Mouse (Mus musculus) gastrocnemius, postnatal 14 days (tissue): ENCODE measurements around the gene Klc3. TPM values are rescaled to one million over a fixed set of nuclear protein-coding genes. Genes with fewer than 3 reads are reported as not detected.
A peak's percentile ranks its signal among the peaks of the same experiment; 100 is the strongest.

Source experiments
- DNase-seq: peaks from one replicate; pipeline ENCODE4 v3.0.0; 2021; ENCODE audit warnings: mixed read lengths
- intact Hi-C: fragments of 180-260 bp; cut with DNase I; formaldehyde crosslinking; loops from one replicate; pipeline ENCODE4 v1.15.1; 2025; ENCODE audit warnings: low total_unique reads
- long read RNA-seq, 2 experiments: library from polyadenylated mRNA; stranded (forward); transcript quantifications; one replicate each; pipeline ENCODE4 v2.0.0; 2021
- total RNA-seq, 2 experiments: library from RNA; stranded (reverse); gene quantifications; 2 replicates each; pipeline ENCODE4 v1.2.3; 2021

Gene Klc3
- under 1 TPM in 1 of 2 experiments, not detected in 1; 0.11 TPM for total RNA-seq
- long read RNA-seq, experiment 1 = 0 reads
- long read RNA-seq, experiment 2, partial matches to known transcripts = 0 of 1 reads
- long read RNA-seq, experiment 2, other reads (novel, unspliced or antisense) = 0 of 1 reads

GRCm38 (mm10) chr7:19403731-19404296 is at the start of gene Klc3:
TSS of gene Klc3 (minus strand) at chr7:19404104.
- intact Hi-C loops = no loop called here
- DNase-seq = no peak

DNA sequence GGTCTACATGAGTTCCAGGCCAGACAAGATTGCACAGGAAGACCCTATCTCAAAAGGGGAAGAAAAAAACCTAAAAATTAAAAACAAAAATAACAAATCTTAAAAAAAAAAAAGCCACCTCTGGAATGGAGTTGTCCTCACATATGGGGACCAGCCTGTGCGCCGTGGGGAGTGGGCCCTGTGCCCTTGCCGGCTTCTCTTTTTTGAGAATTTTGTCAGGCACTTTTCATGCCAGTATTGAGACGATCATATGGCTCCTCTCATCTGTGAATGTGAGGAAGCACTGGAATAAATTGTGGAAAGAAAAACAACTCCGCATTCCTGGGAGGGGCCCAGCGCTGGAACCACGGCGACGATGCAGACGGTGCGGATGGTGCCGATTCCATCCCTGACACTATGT is 45.3 kb upstream of the Klc3 start:
- no peak for DNase-seq
- intact Hi-C loops = loop anchor here (5.0 kb wide), 1 partner anchor 52 kb away; no protein-coding TSS in a partner anchor

DNA sequence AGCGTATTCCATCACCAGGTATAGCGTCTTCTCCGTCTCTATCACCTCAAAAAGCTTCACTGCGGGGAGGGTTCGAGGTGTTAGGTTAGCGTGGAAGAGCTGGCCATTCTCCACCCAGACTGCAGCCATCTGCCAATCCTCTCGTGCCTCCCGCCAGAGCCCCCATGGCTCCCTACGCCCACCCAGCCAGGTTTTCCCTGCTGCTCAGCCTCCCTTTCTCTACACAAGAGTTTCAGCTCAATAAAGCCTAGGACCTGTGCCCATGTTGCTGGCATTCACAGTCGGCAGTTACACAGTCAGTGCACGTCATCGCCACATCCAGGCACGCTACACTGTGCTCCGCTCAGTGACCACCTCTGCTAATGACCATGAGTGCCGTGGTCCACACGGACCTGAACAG is 43.8 kb upstream of the Klc3 start:
- no peak for DNase-seq
- intact Hi-C loops = loop anchor here (5.0 kb wide), 1 partner anchor 50 kb away; no protein-coding TSS in a partner anchor

DNA sequence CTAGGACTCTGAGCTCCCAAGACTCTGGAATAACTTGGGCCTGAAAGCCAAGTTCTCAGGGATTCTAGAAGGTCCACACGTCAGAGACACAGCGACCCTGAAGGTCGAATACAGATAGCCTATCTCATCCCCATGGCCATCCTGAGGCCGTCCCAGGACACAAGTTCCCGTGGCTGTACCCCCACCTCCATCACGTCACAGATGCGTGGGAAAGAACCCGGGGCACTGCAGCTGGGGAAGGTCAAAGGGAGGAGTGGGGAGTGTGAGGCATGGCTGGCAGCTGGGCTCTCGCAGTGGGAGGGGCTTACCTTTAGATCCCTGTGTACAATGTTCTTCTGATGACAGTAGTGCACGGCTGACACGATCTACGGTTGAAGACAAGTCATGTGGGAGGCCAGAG is 40.9 kb upstream of the Klc3 start:
- no peak for DNase-seq
- intact Hi-C loops = loop anchor here (5.0 kb wide), 1 partner anchor 48 kb away; no protein-coding TSS in a partner anchor

DNA sequence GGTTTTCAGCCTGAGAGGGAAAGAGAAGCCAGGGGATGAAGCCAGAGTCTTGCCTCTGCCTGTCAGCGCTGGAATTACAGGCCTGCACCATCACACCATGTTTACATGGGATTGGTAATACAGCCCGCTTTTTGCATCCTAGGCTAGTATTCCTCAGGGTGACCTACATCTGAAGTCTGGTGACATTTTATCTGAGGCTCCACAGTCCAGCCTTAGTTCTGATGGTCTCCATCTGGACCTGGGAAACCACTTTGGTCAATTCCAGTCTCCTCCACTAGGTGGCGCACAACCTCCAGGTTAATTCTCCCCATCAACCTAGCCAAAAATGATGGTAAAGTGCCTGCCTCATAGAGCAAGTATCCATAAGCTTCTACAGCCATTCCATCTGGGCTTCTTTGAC is 39.4 kb upstream of the Klc3 start:
- intact Hi-C loops = no loop called here
- peak; percentile 78 for DNase-seq

GRCm38 (mm10) chr7:19441448-19442091 is 37.7 kb upstream of the Klc3 start:
- no peak for DNase-seq
- intact Hi-C loops = no loop called here

GRCm38 (mm10) chr7:19437048-19437447 is 33.1 kb upstream of the Klc3 start:
- intact Hi-C loops = no loop called here
- DNase-seq = no peak

GRCm38 (mm10) chr7:19436276-19436675 is 32.4 kb upstream of the Klc3 start:
- intact Hi-C loops = no loop called here
- no peak for DNase-seq

DNA sequence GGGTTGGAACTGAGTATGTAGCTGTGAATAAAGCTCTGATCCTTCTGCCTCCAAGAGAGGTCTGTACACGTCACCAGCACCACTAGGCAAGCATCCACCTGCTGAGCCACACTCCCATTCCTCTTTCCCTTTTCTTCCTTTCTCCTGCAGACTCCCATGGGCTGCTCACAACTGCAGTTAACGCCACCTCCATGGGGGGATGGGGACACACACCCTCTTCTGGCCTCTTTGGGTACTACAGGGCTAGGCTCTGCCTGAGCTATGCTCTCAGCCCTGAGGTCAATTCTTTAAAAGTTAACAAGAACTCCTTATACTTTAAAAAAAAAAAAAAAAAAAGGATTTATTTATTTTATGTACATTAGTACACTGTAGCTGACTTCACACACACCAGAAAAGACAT is 28.6 kb upstream of the Klc3 start:
- DNase-seq = no peak
- intact Hi-C loops = no loop called here

DNA sequence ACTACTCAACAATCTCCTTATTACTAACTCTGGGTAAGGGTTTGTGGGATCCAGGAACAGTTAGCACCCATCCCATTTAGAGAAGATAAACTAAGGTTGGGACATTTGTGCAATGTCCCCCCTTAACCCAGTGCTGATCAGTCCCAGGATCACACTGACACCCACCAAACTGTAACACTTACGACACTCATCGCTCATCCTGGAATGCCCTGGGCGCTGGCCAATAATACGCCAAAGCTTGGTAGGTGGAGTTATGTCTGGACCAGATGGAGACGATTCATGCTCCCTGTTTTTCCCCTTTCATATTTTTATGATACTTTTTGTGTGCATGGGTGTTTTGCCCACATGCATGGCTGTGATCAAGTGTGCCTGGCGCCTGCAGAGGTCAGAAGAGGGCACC is 26.5 kb upstream of the Klc3 start:
- intact Hi-C loops = no loop called here
- no peak for DNase-seq

GRCm38 (mm10) chr7:19429726-19430125 is 25.8 kb upstream of the Klc3 start:
- intact Hi-C loops = no loop called here
- no peak for DNase-seq

DNA sequence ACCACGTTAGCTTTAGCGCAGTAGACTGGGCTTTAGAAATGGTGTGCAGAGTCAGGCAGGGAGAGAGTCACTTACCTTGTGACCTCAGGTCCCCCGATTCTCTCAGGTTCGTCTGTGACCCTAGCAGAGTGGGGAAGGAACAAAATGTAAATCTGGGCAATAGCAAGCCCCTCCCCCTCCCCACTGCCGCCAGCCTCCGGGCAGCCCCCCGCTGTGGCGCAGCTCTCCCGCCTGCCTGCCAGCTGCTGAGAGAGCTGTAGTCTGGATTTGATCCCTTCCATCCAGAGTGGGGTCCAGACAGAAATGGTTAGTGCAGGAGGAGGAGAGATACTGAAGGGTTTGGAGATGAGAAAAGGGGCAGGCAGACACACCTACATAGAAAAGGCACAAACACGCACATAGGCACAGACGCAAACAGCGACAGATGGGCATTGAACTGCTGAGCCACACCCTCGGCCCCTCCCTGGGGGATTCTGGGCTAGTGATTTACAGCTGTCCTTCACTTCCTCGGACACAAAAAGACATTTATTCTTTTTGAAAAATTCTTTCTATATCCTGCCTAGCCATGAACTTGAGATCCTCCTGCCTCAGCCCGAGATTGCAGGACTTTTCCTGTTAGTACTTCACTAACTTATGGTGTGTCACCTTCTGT is 24.2 kb upstream of the Klc3 start:
- DNase-seq = no peak
- intact Hi-C loops = no loop called here

DNA sequence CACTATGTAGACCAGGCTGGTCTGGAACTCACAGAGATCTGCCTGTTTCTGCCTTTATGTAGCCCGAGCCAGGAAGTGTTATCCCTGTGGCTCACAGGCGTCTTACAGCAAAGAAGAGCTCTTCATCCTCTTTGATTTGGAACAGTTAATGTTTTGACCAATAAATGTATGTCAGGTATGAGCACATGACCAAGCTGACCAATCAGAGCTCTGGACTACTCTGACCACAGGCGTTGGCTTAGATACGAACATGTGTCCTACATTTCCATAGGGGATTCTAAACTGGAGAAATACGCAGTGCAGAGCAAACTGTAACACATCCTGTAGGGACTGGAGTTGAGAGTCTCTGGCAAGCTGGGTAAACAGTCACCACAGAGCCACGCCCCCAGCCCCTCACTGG is 23.0 kb upstream of the Klc3 start:
- no peak for DNase-seq
- intact Hi-C loops = no loop called here

- intact Hi-C loops = no loop called here
- DNase-seq = no peak
Observed at GRCm38 (mm10) chr7:19426349-19426748, 22.4 kb upstream of the Klc3 start.

- intact Hi-C loops = no loop called here
- DNase-seq = no peak
Observed at GRCm38 (mm10) chr7:19424051-19424450, 20.1 kb upstream of the Klc3 start.

- no peak for DNase-seq
Observed at GRCm38 (mm10) chr7:19423083-19423482, 19.2 kb upstream of the Klc3 start.

GRCm38 (mm10) chr7:19420821-19421636 is 17.1 kb upstream of the Klc3 start:
- peak; percentile 85 for DNase-seq
- intact Hi-C loops = no loop called here

More at GRCm38 (mm10) chr7:19423083-19423482, 19.2 kb upstream of the Klc3 start:
- intact Hi-C loops = no loop called here

DNA sequence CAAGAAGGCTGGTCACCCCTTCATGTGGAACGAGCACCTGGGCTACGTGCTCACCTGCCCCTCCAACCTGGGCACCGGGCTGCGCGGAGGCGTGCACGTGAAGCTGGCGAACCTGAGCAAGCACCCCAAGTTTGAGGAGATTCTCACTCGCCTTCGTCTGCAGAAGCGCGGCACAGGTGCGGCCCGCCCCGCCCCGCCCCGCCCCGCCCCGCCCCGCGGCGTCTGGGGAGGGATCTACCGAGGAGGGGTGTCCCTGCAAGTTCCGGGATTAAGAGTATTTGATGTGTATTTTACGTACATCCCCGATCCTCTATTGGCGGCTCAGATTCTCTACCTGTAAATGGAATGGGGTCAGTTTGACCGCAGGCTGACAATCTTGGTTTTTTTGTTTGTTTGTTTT is 16.2 kb upstream of the Klc3 start:
- DNase-seq = no peak
- intact Hi-C loops = no loop called here

GRCm38 (mm10) chr7:19416590-19416989 is 12.7 kb upstream of the Klc3 start:
- intact Hi-C loops = no loop called here
- no peak for DNase-seq

DNA sequence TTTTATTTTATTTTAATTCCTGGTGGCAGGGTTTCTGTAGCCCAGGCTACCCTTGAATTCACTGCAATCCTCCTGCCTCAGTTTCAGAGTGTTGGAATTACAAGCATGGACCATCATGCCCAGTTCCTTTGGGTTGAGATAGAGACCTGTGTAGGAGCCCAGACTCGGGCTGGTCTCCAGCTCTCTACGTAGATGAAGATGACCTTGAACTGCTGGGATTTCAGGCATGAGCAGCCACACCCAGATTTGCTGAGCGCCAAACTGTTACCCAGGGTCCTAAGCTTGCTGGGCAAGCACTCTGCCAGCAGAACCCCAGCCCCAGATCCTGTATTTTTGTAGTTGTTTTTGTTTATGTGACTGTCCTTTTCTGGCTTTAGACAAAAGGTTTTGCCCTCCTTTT is 9.6 kb upstream of the Klc3 start:
- no peak for DNase-seq
- intact Hi-C loops = no loop called here
